Mouse (Mus musculus) liver, adult 2 months (tissue): ENCODE data around the gene Gm49661.

ENCODE experiments used
- CTCF ChIP-seq: fragments of 200-500 bp; IDR thresholded peaks from 2 replicates; pipeline ENCODE4 v1.5.1; 2011; ENCODE audit warnings: low read depth, low read length, control low read depth
- POLR2A ChIP-seq: fragments of 200-500 bp; IDR thresholded peaks from 2 replicates; pipeline ENCODE4 v1.6.1; 2011; ENCODE audit warnings: low read length, control low read depth; ENCODE audit not compliant: insufficient read depth; ENCODE audit errors: extremely low read depth

GRCm38 (mm10) chr8:84973079-84973478 lies 3.8 kb upstream of the Gm49661 start:
- TF ChIP-seq CTCF (no peak), POLR2A (no peak)
